Mouse (Mus musculus): ENCODE data around the gene Vamp2. TPM values are rescaled to one million over a fixed set of nuclear protein-coding genes. Genes with fewer than 3 reads are reported as not detected.
A peak's percentile ranks its signal among the peaks of the same experiment; 100 is the strongest.

Vamp2 gene
- total RNA-seq, 2 experiments from 2014 or later, result 68.8 to 72.6 TPM

DNA sequence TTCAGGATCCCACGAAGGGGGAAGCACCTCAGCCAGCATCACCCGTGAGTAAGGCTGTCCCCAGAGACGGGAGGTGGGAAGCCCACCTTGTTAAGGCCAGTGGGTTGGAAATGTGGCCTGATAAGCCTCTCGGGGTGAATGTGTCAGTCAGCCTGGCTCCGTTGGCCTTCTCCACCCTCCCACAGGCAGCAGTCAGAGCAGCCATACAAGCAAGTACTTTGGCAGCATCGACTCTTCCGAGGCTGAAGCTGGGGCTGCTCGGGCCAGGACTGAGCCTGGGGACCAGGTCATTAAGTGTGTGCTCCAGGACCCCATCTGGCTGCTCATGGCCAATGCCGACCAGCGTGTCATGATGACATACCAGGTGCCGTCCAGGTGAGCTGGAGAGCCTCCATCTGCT lies 19.4 kb downstream of the Vamp2 start:
- intact Hi-C loops (cut with DNase I), result loop anchor here (10.0 kb wide), 1 partner anchor 807 kb away; the partner anchor contains the start of gene Gps2
- no peak for DNase-seq

DNA sequence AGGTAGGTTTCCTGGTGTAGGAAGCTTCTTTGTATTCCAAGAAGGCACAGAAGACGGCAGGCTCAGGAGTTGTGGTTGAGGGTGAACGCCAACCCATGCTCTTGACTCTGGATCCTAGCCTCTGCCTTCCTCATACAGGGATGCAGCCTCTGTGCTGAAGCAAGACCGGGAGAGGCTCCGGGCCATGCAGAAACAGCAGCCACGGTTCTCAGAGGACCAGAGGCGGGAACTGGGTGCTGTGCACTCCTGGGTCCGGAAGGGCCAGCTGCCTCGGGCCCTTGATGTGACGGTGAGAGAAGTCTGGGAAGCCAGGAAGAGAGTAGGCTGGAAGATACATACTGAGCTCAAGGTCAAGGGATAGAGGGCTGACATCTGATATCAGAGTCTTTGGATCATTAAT lies 19.9 kb downstream of the Vamp2 start:
- no peak for DNase-seq
- intact Hi-C loops (cut with DNase I), result loop anchor here (10.0 kb wide), 1 partner anchor 807 kb away; the partner anchor contains the start of gene Gps2

DNA sequence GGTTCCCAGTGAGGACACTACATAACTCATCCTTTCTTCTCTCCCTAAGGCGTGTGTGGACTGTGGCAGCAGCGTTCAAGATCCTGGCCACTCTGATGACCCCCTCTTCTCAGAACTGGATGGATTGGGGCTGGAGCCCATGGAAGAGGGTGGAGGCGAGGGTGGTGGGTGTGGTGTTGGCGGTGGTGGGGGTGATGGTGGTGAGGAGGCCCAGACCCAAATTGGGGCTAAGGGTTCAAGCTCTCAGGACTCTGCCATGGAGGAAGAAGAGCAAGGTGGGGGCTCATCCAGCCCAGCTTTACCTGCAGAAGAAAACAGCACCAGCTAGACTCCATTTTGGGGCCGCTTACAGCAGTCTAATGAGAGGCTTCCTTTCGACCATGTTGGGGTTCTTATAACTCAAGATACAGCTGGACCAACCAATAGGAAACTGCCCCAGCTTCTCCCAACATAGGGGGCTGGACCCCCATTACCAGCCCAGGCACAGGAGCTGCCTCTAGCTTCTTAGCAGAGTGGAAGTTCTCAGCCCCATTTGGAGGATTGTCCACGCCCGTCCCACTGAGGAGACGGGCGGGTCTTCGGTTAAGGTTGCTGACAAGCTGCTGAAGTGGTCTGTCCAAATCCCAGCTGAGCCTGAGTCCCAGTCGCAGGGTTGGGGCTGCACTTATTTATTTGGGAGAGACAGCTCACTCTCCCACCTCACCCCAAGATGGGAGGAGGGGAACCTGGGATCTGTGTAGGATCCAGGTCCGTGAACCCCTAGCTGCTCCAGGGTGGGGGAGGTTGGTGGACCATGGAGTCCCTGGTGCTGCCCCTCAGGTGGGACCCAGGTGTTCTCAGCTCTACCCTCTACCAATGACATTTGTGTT lies 21.0 kb downstream of the Vamp2 start:
- DNase-seq, result no peak

DNA sequence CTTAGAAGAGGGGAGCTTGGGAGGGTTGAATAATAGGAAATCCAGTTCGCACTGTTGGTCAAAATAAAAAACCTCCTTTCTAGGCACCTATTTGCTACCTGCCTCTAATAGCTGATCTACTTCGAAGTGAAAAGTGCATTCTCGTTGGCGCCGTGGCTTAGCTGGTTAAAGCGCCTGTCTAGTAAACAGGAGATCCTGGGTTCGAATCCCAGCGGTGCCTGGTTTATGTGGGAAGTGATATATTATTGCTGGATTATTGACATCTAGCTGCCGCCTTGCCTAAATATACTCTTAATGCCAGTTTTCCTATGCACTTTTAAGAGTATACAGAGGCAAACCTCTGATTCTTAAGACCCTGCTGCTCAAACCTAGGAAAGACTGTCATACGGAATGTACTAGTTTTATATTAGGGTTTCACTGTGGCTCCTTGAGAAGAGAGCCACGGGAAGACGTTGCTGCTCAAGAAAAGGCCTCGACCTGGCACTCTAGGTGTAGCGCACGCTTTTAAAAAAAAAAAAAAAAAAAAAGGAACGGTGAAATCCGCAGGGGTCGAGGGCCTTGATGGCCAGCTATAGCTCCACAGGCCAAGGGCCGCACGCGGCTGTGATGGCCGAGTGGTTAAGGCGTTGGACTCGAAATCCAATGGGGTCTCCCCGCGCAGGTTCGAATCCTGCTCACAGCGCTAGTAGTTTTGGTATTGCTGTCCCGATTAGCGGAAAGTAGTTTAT lies 22.2 kb downstream of the Vamp2 start:
- intact Hi-C loops (cut with DNase I), result no loop called here
- peak; percentile 90 to 98 for DNase-seq

More for the DNA sequence above, 21.0 kb downstream of the Vamp2 start:
- intact Hi-C loops (cut with DNase I), result loop anchor here (1.0 to 10.0 kb wide), 2 partner anchors 8 to 806 kb away; partner anchors contain the start of gene Gps2

DNA sequence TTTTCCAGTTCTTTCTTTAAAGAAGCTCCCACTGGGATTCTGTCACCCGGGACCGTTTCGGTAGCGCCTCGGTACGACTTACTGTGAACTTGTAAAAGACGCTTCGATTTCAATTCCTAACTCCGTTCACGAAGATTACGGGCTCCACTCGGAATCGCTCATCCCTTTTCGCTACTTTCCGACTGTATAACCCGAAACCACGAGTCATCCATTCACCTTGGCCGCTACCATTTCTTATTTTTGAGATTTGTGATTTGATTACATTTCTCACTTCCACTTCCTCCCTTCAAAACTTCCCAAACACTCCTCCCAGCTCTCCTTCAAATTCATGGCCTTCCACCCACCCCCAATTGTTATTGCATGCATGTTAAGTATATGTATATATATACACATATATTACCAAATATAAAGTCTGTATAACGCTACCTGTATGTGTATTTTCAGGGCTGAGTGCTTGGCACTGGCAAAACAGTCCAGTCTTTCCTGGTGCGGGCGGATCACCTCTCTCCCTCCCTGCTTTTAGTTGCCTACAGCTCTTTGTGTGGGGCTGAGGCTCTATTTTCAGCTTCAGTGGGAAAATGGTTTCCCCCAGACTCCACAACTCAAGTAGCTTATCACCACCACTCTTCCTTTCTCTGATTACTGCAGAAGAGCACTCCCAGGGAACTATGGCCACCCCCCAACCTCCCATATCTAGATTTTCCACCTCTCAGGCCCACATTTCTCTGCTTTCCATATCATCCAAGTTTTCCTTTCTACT lies 22.9 kb downstream of the Vamp2 start:
- intact Hi-C loops (cut with DNase I), result no loop called here
- DNase-seq, result no peak

DNA sequence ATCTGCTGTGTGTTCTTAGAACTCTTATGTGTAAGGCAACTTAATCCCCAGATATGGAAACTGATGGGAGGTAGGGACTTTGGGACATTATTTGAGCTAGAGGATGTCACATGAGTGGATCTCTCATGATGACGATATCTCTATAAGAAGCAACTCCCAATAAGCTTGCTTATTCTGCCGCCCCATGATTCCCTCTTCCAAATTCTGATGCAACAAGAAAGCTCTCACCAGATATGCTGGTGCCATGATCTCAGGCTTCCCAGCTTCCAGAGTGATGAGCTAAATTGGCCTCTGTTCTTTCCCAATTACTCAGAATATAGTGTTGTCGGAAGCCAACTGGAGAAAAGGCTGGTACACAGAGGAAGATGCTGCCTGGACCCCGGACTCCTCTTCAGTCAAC lies 23.6 kb downstream of the Vamp2 start:
- intact Hi-C loops (cut with DNase I), result no loop called here
- no peak for DNase-seq

- DNase-seq, result no peak
- intact Hi-C loops (cut with DNase I), result no loop called here
These were observed 25.7 kb downstream of the Vamp2 start for GRCm38 (mm10) chr11:69114018-69114417.

DNA sequence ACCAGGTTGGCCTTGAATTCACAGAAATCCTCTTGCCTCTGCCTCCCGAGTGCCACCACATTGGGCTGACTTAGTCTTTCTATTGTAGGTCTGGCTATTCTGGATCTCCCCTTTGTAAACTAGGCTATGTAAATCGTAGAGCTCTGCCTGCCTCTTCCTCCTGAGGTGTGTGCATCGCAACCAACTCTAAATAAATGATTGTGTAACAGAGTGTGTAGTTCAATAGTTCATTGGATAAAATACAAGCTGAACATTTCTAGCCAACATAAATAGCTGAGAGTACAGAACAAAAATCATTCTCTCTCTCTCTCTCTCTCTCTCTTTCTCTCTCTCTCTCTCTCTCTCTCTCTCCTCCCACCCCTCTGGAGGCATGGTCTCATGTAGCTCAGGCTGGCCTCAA lies 26.3 kb downstream of the Vamp2 start:
- intact Hi-C loops (cut with DNase I), result no loop called here
- no peak for DNase-seq

DNA sequence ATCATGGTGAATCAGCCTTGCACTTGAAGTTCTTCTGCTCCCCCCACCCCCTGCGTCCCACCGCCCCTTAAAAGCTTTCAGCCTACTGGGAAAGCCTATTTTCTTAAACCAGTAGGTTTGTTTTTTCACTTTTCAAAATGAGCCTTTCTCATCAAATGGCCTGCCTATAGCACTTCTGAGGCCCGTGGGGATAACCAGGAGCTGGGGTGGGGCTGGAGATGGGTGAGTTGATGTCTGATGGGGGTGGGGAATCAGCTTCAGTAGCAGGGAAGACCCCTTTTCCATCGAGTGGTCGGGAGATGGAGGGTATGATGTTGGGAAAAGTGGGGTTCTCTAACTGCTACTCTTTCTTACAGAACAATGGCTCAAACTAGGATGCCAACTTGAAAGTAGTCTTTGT lies 28.6 kb downstream of the Vamp2 start:
- intact Hi-C loops (cut with DNase I), result no loop called here
- DNase-seq, result no peak

- DNase-seq, result peak; percentile 63 to 70
- intact Hi-C loops (cut with DNase I), result loop anchor here (1.0 kb wide), 1 partner anchor 18 kb away; no protein-coding TSS in a partner anchor
These were observed 29.7 kb downstream of the Vamp2 start for GRCm38 (mm10) chr11:69117737-69118695.

- peak; percentile 87 to 93 for DNase-seq
- intact Hi-C loops (cut with DNase I), result loop anchor here (1.0 kb wide), 1 partner anchor 18 kb away; no protein-coding TSS in a partner anchor
These were observed 30.5 kb downstream of the Vamp2 start for GRCm38 (mm10) chr11:69118765-69119164.

- no peak for DNase-seq
- intact Hi-C loops (cut with DNase I), result no loop called here
These were observed 31.3 kb downstream of the Vamp2 start for GRCm38 (mm10) chr11:69119446-69120155.

DNA sequence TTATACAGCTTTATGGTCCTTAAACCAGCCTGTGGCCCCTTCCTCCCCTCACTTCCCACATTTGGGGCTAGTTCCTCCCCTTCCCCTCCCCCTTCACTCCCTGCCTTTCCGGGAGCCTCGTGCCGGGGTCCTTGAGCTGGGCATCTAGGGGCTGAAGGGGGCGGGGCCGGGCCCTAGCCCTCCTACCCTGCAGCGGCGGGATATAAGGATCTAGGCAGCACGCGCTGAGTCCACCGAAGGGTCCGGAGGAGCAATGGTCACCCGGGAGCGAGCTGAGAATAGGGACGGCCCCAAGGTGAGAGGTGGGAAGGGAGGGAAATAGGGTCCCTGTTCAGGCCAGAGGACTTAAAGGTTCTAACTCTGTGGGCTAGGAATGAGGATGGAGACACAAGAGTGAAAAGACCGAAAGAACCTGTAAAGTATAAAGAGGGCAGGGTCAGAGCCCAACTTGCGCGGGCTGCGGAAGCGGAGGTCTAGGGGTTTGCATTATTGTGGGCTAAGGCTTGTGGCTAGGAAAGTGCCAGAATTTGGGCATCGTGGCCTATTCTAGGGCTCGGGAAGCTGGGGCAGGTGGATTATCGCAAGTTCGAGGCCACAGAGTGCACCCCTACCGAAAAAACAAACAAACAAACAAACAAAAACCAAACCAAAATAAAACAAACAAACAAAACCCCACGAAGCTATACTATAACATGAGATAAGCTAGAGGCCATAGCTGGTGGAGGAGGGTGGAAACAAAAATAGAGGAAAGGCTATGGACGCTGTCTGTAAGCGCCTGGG lies 32.1 kb downstream of the Vamp2 start, which contains the start of gene Hes7:
TSS of gene Hes7 (plus strand) at position 184 of the 780 bp plus-strand sequence.
- intact Hi-C loops (cut with DNase I), result no loop called here
- DNase-seq, result no peak

GRCm38 (mm10) chr11:69121001-69121740 lies 32.9 kb downstream of the Vamp2 start:
- intact Hi-C loops (cut with DNase I), result no loop called here
- DNase-seq, result peak in 1 of 2 experiments; percentile 46

DNA sequence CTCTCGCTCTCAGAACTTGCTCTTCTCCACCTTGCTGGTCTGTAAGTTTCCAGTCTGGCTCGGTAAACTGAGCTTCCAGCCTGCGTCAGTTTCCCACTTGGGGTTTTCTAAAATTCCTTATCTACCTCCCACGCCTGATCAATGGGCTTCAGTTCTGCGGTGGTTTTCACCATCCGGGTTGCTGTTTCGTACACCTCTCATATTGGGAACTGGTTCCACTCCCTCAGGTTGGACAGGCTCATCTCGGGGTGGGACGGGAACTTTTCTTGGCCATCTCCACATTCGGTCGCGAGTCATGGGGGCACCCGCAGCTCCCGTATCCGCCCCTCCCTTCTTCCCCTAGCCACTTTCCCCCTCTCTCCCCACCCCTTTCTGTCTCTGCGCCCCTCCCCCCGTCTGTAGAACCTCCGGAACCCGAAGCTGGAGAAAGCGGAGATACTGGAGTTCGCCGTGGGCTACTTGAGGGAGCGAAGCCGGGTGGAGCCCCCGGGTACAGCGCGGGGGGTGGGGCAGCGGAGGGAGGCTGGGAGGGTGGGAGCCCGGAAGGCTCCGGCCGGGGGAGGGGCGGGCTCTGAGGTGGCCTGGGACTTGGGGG lies 33.5 kb downstream of the Vamp2 start:
- DNase-seq, result no peak
- intact Hi-C loops (cut with DNase I), result loop anchor here (1.0 kb wide), 1 partner anchor 31 kb away; no protein-coding TSS in a partner anchor

DNA sequence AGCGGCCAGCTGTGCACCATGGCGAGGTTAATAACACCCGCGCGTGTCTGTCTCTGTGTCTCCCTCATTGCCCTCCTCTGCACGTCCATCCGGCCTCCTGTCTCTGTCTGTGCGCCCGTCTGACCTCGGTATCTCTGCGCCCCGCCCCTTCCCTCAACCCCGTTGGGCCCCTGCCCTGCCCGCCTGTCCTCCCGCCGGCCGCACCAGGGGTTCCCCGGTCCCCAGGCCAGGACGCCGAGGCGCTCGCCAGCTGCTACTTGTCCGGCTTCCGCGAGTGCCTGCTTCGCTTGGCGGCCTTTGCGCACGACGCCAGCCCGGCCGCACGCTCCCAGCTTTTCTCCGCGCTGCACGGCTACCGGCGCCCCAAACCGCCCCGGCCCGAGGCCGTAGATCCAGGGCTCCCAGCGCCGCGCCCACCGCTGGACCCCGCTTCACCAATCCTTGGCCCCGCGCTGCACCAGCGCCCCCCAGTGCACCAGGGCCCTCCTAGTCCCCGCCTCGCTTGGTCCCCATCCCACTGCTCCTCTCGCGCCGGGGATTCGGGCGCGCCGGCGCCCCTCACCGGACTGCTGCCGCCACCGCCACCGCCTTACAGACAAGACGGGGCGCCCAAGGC lies 34.2 kb downstream of the Vamp2 start, which contains the start of gene 9130213A22Rik:
TSS of gene 9130213A22Rik (minus strand) at position 254 of the 616 bp plus-strand sequence.
- intact Hi-C loops (cut with DNase I), result loop anchor here (1.0 kb wide), 1 partner anchor 31 kb away; no protein-coding TSS in a partner anchor
- DNase-seq, result peak; percentile 92 to 93

All from heart, postnatal 14 days (tissue).